Mouse (Mus musculus) lung, postnatal 10 days (tissue): ENCODE data around the gene Pfdn6.
A peak's percentile ranks its signal among the peaks of the same experiment; 100 is the strongest.
"Not testable (repeated sequence)": the region's sequence is repeated elsewhere in the genome, so short reads cannot be mapped to it uniquely, and the experiment has no call there.

Experiments
- DNase-seq: peaks from one replicate; pipeline ENCODE4 v3.0.0; 2021

Gene Pfdn6

DNA sequence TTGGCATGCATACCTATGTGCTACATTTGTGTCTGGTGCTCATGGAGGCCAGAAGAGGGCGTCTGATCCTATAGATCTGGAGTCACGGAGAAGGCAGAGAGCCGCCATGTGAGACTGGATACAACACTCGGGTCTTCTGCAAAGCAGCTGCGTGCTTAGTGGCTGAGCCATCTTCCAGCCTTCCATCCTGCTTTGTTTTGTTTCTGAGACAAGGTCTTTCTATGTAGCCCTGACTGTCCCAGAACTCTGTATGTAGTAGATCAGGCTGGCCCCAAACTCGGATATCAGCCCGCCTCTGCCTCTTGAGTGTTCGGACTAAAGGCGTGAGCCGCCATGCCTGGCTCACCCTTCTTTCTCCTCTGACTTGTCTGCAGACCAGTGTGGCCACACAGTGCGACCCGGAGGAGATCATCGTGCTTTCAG is 25.2 kb downstream of the Pfdn6 start:
- no peak for DNase-seq

DNA sequence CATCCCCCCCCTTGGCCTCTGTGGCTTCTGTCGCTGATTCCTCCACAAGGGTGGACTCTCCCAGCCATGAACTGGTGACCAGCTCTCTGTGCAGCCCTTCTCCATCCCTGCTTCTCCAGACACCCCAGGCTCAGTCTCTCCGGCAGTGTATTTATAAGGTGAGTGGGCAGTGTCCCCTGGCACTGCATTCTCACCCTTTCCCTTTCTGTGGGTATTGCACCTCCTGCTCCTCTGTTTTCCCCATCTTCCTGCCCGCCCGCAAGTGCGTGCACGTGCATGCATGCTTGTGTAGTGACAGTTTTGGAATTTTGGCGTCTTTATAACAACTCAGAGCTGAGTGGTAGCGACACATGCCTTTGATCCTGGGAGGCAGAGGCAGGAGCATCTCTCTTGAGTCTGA is 26.2 kb downstream of the Pfdn6 start:
- DNase-seq = no peak

DNA sequence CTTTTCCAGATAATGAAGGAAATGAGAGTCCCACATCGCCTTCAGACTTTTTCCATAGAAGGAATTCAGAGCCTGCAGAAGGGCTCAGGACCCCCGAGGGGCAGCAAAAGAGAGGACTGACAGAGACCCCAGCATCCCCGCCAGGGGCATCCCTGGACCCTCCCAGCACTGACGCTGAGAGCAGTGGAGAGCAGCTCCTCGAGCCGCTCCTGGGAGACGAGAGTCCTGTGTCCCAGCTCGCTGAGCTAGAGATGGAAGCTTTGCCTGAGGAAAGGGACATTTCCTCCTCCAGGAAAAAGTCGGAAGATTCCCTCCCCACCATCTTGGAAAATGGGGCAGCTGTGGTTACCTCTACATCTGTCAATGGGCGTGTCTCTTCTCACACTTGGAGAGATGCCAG is 26.9 kb downstream of the Pfdn6 start:
- no peak for DNase-seq

DNA sequence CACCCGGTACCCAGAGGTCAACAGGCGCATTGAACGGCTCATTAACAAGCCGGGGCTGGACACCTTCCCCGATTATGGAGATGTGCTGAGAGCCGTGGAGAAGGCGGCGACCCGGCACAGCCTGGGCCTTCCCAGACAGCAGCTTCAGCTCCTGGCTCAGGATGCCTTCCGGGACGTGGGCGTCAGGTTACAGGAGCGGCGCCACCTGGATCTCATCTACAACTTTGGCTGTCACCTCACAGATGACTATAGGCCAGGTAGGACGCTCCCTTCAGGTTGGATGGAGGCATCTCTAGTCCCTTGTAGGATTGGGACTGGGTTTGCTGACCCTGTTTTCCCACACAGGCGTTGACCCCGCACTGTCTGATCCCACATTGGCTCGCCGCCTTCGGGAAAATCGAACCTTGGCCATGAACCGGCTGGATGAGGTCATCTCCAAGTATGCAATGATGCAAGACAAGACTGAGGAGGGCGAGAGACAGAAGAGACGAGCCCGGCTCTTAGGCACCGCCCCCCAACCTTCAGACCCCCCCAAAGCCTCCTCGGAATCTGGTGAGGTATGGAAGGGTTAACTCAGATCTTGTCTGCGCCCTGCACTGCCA is 28.2 kb downstream of the Pfdn6 start:
- no peak for DNase-seq

DNA sequence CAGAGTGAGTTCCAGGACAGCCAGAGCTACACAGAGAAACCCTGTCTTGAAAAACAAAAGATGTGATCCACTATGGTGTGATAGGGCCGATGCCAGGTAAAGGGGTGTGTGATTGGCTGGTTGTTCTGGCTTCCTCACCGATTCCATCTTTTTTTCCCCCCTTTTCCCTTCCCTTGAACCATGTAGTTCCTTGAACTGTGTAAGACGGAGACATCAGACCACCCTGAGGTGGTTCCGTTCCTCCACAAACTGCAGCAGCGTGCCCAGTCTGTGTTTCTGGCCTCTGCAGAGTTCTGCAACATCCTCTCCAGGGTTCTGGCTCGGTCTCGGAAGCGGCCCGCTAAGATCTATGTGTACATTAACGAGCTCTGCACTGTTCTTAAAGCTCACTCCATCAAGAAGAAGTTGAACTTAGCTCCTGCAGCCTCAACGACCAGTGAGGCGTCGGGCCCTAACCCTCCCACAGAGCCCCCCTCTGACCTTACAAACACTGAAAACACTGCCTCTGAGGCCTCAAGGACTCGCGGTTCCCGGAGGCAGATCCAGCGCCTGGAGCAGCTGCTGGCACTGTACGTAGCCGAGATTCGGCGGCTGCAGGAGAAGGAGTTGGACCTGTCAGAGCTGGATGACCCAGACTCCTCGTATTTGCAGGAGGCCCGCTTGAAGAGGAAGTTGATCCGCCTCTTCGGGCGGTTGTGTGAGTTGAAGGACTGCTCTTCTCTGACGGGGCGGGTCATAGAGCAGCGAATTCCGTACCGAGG is 28.9 kb downstream of the Pfdn6 start:
- no peak for DNase-seq

DNA sequence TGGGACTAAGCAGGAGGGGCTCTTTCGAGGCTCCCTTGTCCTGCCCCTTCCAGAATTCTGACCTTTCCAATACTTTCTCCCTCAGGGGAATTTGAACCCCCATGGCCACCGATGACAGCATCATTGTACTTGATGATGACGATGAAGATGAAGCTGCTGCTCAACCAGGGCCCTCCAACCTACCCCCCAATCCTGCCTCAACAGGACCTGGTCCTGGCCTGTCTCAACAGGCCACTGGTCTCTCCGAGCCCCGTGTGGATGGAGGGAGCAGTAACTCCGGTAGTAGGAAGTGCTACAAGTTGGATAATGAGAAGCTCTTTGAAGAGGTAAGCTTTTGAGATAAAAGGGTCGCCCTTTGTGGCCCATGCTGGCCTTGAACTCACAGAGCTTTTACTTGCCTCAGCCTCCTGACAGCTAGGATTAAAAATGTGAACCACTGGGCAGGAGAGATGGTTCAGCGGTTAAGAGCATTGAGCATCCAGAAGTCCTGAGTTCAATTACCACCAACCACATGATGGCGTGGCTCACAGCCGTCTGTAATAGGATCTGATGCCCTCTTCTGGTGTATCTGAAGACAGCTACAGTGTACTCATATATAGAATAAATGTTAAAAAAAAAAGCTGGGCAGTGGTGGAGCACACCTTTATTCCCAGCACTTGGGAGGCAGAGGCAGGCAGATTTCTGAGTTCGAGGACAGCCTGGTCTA is 29.6 kb downstream of the Pfdn6 start:
- DNase-seq = no peak

DNA sequence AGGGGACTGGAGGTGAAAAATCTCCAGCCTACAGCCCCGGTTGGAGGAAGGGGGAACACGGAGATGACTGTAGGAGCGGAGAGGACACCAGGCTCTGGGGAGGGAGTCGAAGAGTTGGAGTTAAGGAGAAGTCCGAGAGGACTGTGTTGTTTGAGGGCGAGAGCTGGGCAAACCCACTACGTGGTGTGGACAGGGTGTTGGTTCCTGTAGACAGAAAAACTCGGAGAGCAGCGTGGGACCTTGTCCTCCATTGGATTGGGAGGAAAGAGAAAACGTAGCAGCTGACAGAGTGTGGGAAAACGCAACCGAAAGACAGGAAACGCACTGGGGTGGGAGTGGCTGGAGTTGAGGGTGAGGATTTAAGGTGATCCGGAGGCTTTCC is 30.3 kb downstream of the Pfdn6 start:
- DNase-seq = peak; percentile 74

DNA sequence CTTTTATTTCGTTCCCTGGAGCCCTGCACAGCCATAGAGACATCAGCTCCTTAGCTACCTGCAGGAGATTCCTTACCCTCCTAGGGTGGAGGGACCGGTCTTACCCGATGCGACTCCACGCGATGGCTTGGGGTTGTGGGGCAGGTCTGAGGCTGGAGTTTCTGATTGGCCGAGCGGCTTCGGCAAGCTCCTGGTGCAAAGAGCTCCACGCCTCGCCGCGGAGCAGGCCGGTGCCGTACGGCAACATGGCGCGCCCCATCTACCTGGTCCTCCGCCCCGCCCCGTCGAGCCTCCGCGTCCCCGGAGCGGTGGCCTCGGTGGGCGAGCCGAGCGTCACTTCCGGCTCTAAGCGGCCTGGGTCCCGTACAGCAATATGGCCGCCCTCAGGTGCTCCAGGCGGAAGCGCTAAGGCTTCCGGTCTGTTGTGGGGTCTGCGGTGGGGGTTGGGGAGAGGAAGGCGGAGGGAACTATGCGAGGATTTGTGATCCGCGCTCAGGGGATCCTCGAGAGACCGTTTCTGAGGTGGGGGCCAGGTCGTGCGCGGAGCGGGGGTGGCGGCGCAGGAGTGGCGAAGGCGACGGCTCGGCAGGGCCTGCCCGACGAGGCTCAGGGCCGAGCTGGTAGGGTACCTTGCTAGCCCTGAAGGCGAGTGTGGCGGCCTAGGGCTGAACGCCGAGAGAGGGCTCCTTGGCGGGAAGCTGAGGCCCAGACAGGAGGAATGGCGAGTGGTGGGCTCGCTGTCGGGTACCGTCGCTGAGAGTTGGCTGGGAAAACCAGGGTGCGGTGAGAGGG is 30.9 kb downstream of the Pfdn6 start, which contains the start of gene Daxx:
Daxx (plus strand) TSS at position 338 of the 792 bp plus-strand sequence.
- peak; percentile 99 for DNase-seq

DNA sequence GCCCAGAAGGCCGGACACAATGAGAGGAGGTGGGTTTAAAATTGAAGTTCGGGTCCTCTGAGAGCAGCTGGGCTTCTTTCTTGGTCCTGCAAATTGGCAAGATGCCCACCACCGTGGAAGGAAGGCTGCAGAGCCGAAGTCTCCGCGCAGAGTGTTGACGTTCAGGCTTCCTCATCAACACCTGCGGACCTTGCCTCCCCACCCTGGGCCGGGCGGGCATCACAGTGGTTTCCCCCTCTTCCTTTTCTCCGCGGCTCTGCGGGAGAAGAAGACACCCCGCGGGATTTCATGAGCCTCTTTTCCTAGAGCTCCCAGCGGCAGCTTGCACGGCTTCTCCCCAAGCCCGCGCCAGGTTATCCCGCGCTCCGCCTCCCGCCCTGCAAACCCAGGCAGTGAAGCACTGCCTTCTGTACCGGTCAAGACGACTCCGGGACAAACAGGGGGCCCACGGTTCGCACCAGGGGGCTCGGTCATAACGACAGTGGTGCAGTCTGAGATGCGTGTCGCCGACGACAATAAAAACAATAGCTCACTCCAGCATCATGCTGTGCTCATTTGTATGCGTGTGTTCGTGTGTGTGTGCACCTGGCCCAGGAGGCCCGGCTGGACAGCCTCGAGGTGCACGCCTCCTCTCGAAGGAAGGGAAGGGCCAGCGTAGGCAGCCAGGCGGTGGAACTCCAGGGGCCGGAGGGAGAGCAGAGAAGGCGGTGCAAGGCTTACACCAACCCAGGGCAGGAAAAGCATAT is 31.6 kb downstream of the Pfdn6 start:
- peak; percentile 55 for DNase-seq

DNA sequence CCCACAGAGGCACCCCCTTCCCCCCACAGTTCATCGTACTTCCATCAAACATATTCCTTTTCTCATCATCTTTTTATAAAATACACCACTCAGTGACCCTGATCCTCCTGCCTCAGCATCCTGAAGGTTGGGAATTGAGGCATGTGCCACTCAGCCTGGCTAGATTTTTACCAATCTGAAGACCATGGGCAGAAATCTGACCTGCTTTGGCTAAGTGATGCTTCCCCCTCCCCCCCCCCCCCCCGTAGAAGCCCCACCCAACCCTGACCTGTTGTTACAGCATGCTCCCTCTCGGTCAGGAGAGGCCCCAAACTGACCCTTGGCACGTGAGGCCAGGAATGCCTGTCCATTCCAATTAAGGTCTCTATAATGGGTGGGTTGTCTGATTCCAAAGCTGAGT is 35.3 kb downstream of the Pfdn6 start, which contains the start of gene Platr17:
Platr17 (plus strand) TSS at position 301 of the 400 bp plus-strand sequence.
- not testable (repeated sequence) for DNase-seq

DNA sequence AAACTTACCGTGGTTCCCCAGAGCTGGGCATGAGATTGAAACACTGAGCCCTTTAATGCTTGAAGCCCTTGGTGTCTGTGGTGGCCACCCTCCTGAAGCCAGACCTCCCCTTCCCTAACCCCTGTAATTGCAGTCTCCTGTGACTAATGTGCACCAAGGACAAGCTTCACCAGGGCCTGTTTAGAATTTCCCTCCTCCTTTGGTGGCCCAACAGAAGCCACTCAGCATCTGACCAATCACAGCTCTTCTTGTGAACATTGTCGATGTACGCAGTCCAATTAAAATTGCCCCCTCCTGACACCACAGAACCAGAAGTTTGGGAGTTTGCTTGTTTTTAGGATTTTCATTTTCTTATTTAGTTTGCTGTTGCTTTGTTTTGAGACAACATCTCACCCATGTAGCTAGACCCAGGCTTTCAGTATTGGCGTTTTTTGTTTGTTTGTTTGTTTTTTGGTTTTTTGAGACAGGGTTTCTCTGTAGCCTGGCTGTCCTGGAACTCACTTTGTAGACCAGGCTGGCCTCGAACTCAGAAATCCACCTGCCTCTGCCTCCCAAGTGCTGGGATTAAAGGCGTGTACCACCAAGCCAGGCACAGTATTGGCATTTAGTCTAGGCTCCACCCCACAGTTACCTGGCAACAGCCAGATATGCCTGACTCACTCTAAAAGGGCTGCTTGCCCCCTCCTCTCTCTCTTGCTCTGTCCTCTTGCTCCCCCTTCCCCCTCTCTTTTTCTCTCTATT is 36.1 kb downstream of the Pfdn6 start:
- not testable (repeated sequence) for DNase-seq

DNA sequence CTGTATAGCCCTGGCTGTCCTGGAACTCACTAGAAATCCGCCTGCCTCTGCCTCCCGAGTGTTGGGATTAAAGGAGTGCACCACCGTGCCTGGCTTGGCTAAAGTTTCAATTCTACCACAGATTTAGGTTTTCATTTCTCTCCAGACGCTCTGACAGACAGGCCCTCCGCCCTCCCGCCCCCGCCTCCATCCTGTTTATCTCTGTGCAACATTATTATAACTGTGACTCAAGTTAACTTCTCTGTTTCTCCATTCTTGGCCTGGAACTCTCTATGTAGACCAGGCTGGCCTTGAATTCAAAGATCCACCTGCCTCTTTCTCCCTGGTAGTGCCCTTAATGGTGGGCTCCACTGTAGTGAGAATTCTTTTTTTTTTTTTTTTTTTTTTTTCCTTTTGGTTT is 37.7 kb downstream of the Pfdn6 start:
- no peak for DNase-seq

DNA sequence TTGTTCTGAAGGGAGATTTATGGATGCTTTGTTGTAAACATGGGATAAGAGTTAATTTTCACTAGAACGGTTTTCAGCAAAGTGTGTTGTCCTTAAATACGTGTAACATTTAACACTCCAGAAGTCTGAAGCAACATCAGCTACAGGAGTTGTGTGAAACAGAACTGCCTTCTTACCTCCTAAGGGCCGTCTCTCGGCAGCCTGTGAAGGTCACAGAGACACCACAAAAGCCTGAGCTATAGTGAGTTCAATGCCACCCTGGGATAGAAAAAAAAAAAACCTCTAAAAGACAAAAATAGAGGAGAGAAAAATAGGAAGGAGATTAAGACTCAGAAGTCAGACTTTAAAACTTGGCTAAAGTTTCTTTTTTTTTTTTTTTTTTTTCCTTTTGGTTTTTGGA is 38.1 kb downstream of the Pfdn6 start:
- DNase-seq = no peak

DNA sequence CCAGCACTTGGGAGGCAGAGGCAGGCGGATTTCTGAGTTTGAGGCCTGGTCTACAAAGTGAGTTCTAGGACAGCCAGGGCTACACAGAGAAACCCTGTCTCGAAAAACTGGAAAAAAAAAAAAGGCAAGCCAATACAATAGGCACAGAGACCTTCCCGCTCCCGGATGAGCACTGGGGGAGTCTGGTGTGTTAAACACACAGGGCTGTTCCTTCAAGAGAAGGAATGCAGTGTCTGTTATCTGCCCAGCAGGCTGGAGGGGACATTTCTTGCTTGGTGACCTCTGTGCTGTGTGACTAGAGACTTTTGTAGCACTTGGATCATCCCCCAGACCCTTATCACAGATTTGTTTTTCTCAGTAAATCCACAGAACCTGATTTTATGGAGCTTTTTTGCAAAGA is 38.5 kb downstream of the Pfdn6 start:
- no peak for DNase-seq

DNA sequence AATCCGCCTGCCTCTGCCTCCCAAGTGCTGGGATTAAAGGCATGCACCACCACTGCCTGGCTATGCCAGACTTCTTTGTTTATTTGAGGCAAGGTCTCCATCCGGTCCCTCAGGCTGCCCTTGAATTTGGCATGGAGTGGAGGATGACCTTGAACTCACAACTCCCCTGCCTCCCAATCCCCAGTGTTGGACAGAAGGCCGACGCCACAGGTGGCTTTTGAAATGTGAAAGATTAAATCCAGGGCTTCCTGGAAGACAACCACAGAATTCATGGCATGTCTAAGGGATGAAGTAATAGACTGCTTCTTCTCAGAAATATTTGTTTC is 39.2 kb downstream of the Pfdn6 start:
- DNase-seq = no peak

DNA sequence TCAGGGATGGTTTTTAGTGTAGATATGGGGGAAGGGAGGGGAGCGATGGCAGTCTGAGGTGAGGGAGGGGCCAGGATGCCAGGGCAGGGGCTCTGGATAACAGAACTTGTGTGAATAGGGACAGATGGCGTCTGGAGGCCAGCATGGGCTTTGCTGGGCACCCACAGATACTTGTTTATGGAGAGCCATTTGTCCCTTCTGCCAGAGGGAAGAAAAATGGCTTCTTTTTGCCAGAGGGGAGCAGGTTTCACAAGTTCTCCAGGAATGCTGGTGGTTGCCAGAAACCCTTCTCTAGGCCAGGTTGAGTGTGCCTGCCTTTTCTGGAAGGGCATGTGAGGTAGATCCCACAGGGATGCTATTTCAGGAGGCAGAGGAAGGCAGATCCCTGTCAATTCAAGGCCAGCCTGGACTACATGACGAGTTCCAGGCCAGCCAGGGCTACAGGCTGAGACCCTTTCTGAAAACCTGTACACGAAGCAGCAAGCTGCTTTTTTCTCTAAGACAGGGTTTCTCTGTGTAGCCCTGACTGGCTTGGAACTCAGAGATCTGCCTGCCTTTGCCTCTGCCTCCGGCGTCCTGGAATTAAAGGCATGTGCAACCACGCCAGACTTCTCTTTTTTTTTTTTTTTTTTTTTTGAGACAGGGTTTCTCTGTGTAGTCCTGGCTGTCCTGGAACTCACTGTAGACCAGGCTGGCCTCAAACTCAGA is 39.7 kb downstream of the Pfdn6 start:
- no peak for DNase-seq

DNA sequence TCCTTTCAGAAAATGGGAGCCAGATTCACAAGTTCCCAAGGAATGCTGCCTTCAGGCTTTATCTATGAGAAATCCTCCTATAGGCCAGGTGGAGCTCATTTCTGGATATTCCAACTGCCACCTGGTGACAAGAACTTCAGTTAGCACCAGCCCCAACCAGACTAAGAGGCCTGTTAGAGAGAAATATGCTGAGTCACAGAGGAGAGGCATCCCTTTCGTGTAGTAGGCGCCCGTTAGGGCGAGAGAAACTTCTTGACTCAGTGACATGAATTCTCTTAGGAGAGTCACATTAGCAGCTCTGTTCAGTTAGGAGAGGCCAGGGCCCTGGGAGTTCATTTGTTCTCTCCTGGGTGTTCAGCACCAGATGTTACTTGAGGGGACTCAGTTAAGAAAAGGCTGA is 40.5 kb downstream of the Pfdn6 start:
- no peak for DNase-seq

DNA sequence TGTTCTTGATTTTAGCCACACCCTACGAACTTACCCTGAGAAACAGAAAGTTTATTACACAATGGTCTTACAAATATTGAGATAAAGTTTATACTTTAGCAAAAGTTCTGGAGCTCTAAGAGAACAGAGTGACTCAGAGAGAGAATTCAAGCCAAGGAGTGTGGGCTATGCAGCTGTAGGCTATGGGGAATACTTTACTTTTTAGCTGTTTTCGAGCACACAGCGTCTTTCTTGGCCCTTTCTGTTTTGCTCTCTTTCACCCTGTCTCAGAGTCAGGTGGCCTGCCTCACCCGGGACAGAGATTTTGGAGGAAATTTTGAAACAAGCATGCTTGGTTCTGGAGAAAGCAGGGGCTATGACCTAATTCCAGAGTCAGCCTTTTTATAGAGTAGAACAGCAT is 42.0 kb downstream of the Pfdn6 start:
- DNase-seq = not testable (repeated sequence)

DNA sequence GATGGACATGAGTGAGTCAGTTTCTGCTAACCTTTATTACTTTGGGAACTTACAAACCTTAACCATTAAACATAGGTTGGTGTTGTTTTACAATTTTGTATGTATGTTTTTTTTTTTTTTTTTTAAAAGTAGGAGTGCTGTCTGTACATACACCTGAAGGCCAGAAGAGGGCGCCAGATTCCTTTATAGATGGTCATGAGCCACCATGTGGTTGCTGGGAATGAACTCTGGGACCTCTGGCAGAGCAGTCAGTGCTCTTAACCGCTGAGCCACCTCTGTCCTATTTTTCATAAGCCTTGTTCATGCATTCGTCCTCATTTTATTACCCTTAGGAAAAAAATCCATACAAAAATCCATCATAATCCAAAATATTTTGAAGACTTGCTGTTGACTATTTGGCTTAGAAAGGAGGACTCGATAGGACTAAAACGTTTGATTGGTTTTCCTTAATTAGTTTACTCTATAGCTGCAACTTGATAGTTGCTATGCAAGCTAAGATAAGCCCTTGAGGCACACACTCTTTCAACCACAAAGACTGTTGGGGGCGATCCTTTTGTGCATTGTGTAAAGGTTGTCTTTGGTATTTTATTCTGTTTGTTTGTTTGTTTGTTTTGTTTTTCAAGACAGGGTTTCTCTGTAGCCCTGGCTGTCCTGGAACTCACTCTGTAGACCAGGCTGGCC is 42.9 kb downstream of the Pfdn6 start:
- peak; percentile 54 for DNase-seq

DNA sequence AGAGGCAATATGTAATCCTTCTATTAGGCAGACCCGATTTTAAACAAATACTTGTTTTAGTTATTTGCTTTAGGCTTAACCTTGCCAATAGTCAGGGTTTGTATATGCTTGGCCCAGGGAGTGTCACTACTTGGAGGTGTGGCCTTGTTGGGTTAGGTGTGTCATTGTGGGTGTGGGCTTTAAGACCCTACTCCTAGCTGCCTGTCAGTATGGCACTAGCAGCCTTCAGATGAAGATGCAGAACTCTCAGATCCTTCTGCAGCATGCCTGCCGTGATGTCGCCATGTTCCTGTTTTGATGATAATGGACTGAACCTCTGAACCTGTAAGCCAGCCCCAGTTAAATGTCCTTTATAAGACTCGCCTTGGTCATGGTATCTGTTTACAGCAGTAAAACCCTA is 47.1 kb downstream of the Pfdn6 start:
- DNase-seq = not testable (repeated sequence)

DNA sequence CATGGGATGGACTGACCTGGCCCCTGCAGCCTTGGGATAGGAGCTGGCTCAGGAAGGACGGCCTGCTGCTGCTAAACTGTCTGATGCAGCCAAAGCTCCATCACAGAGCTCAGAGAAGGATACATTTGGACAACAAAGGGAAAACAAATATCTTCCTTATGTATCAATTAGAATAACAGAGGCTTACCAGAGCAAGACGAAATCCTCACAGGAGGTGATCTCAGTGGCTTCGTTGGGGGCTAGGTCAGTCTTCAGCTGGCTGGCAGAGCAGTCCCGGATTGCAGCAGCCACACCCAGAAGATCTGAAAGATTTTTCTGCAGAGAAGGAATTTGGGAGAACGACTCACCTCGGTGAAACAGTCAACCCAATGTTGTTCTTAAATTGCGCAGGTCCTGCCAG is 47.7 kb downstream of the Pfdn6 start:
- no peak for DNase-seq
